In genomic region chr16:26495721-26496120, GRCm38 (mm10) we compare ENCODE assay signal across 14 mouse cellular contexts. TPM values are rescaled to one million over a fixed set of nuclear protein-coding genes. Genes with fewer than 3 reads are reported as not detected.
DNase-seq lines count a peak whose midpoint lies in the region; ATAC-seq lines count a peak whose summit lies in the region.
"Had no signal": no experiment of that assay in that cellular context is flagged by ENCODE, and none has a peak within 500 bp of the region (broad histone marks: within the 10 kb centered on the region; RNA-seq: fewer than 3 reads in every experiment).

No protein-coding gene starts in this region.

- no peak overlapping the region for H3K4me2 ChIP-seq in kidney, embryonic 16.5 days (replicated peaks; ENCODE audit: low read depth, low read length)
- H3K4me2 ChIP-seq: liver, embryonic 13.5 days; neural tube, embryonic 15.5 days had no signal

- no peak overlapping the region for H3K9ac ChIP-seq in kidney, embryonic 16.5 days (replicated peaks; ENCODE audit: low read length)
- H3K9ac ChIP-seq: liver, embryonic 13.5 days; neural tube, embryonic 15.5 days had no signal

- peak; percentile 4 for DNase-seq in adrenal gland, adult 2 months
- DNase-seq in adrenal gland, postnatal 25 days, result no peak
- peak; percentile 56 for DNase-seq in kidney, postnatal 10 days
- peak; percentile 73 for DNase-seq in 3T3-L1 (ENCODE audit: low read depth, low spot score)
- peak; percentile 4 for DNase-seq in embryo, embryonic 11.5 days (ENCODE audit: low read depth, low spot score)
- no peak for DNase-seq in natural killer cell, adult 2 months (ENCODE audit: low spot score in 2 of 2)
- DNase-seq: B cell, adult 2 months; liver, embryonic 13.5 days; thymus, adult 2 months had no signal

- no peak overlapping the region for H3K27ac ChIP-seq in kidney, embryonic 16.5 days (ENCODE audit: low read length)
- H3K27ac ChIP-seq: liver, embryonic 13.5 days; neural tube, embryonic 15.5 days had no signal

- 20% methylated on average over 2 of the region's 2 CpGs for WGBS in kidney, embryonic 16.5 days

- ATAC-seq in kidney, embryonic 16.5 days (ENCODE audit: low FRiP score, low TSS enrichment), result no peak
- ATAC-seq in erythroblast, adult 5-6 weeks (replicated peaks; ENCODE audit: low FRiP score, poor library complexity, severe bottlenecking), result no peak

- no peaks in the 10 kb centered on the region for H3K36me3 ChIP-seq in kidney, embryonic 16.5 days (ENCODE audit: insufficient read depth, low read length)
- H3K36me3 ChIP-seq: liver, embryonic 13.5 days; neural tube, embryonic 15.5 days had no signal

- H3K9me3 ChIP-seq in kidney, embryonic 16.5 days (ENCODE audit: low read length), result no peaks in the 10 kb centered on the region
- H3K9me3 ChIP-seq: liver, embryonic 13.5 days; neural tube, embryonic 15.5 days had no signal

- H3K4me3 ChIP-seq in kidney, embryonic 16.5 days (ENCODE audit: low read length), result no peak overlapping the region
- H3K4me3 ChIP-seq: erythroblast, embryonic 14.5 days; liver, embryonic 13.5 days; neural tube, embryonic 15.5 days had no signal

- no peaks in the 10 kb centered on the region for H3K4me1 ChIP-seq in kidney, embryonic 16.5 days (ENCODE audit: insufficient read depth, low read length)
- H3K4me1 ChIP-seq: liver, embryonic 13.5 days; neural tube, embryonic 15.5 days had no signal

- no peaks in the 10 kb centered on the region for H3K27me3 ChIP-seq in kidney, embryonic 16.5 days (ENCODE audit: insufficient read depth, low read length)
- H3K27me3 ChIP-seq: liver, embryonic 13.5 days; neural tube, embryonic 15.5 days had no signal

RNA-seq across cellular contexts. Expression of gene Tmem207, which starts 30.8 kb away (rescaled TPM):
- total RNA-seq in adrenal gland, adult 2 months (2021), result not detected
- polyA plus RNA-seq in adrenal gland, adult 2 months (2012; rRNA removed), result not detected in 2 replicates
- total RNA-seq in adrenal gland, postnatal 25 days (2021), result 0.30 TPM in 1 of 2 replicates, not detected in the other
- 0.21 TPM in 1 of 2 replicates, not detected in the other for polyA plus RNA-seq in kidney, embryonic 16.5 days (2015; fragmentation: Nextera tagmentation; extraction: Ambion mirVana)
- not detected in 2 replicates for total RNA-seq in erythroblast, adult 5-6 weeks (2015; ENCODE audit: low replicate concordance)
- total RNA-seq in erythroblast, adult 5-6 weeks (2017; ENCODE audit: low replicate concordance), result not detected in 2 replicates
- total RNA-seq: heart, postnatal 14 days had no signal
- polyA plus RNA-seq: erythroblast, embryonic 14.5 days; liver, embryonic 13.5 days; thymus, adult 2 months had no signal

RNA-seq across cellular contexts. Expression of gene Cldn16, which starts 32.8 kb away (rescaled TPM):
- not detected for total RNA-seq in adrenal gland, adult 2 months (2021)
- polyA plus RNA-seq in adrenal gland, adult 2 months (2012; rRNA removed), result not detected in 2 replicates
- total RNA-seq in adrenal gland, postnatal 25 days (2021), result not detected in 2 replicates
- polyA plus RNA-seq in kidney, embryonic 16.5 days (2015; fragmentation: Nextera tagmentation; extraction: Ambion mirVana), result 9.2 and 9.4 TPM in 2 replicates
- not detected in 2 replicates for total RNA-seq in erythroblast, adult 5-6 weeks (2015; ENCODE audit: low replicate concordance)
- total RNA-seq in erythroblast, adult 5-6 weeks (2017; ENCODE audit: low replicate concordance), result not detected in 2 replicates
- total RNA-seq: heart, postnatal 14 days had no signal
- polyA plus RNA-seq: erythroblast, embryonic 14.5 days; liver, embryonic 13.5 days; neural tube, embryonic 15.5 days; thymus, adult 2 months had no signal

Comparison
In these comparisons a context has a peak if more than half of its experiments do, and no peak if none do; other contexts are left out.
1. DNase-seq: peak in adrenal gland, adult 2 months (single experiment), kidney, postnatal 10 days (single experiment), 3T3-L1 (single experiment) and embryo, embryonic 11.5 days (single experiment); none in adrenal gland, postnatal 25 days (single experiment) and natural killer cell, adult 2 months (0 of 2).